Mouse (Mus musculus) embryonic facial prominence, embryonic 15.5 days (tissue): ENCODE measurements around the gene Dstyk. TPM values are rescaled to one million over a fixed set of nuclear protein-coding genes. Genes with fewer than 3 reads are reported as not detected.
A peak's percentile ranks its signal among the peaks of the same experiment; 100 is the strongest.

ENCODE experiments used
- ATAC-seq: fragments of 200-750 bp; cut with Nextera tagmentation; 2 replicates; pipeline ENCODE4 v1.8.0; 2017; ENCODE audit warnings: low read depth, moderate TSS enrichment; ENCODE audit not compliant: insufficient number of reproducible peaks, low FRiP score, low TSS enrichment
- H3K27ac ChIP-seq: fragments of 300-500 bp; sonication (generic); replicated peaks from 2 replicates; pipeline ENCODE4 v1.5.1; 2015; ENCODE audit warnings: mild to moderate bottlenecking, inconsistent platforms
- H3K27me3 ChIP-seq: fragments of 300-500 bp; sonication (generic); 2 replicates; pipeline ENCODE4 v1.6.1; 2015; ENCODE audit warnings: inconsistent platforms
- H3K36me3 ChIP-seq: fragments of 300-500 bp; sonication (generic); 2 replicates; pipeline ENCODE4 v1.6.1; 2015; ENCODE audit warnings: mild to moderate bottlenecking, inconsistent platforms
- H3K4me1 ChIP-seq: fragments of 300-500 bp; sonication (generic); 2 replicates; pipeline ENCODE4 v1.6.1; 2015; ENCODE audit warnings: inconsistent platforms
- H3K4me2 ChIP-seq: fragments of 300-500 bp; sonication (generic); replicated peaks from 2 replicates; pipeline ENCODE4 v1.6.1; 2015; ENCODE audit warnings: mild to moderate bottlenecking, inconsistent platforms
- H3K4me3 ChIP-seq: fragments of 300-500 bp; sonication (generic); replicated peaks from 2 replicates; pipeline ENCODE4 v1.5.1; 2015; ENCODE audit warnings: mild to moderate bottlenecking, inconsistent platforms
- H3K9ac ChIP-seq: fragments of 300-500 bp; sonication (generic); 2 replicates; pipeline ENCODE4 v1.6.1; 2015; ENCODE audit warnings: inconsistent platforms
- H3K9me3 ChIP-seq: fragments of 300-500 bp; sonication (generic); replicated peaks from 2 replicates; pipeline ENCODE4 v1.6.1; 2016; ENCODE audit warnings: inconsistent platforms
- WGBS: fragments of 180-500 bp; shearing (Covaris S2); methylation state at CpG from one replicate; pipeline ENCODE4 v1.1.7; 2015; 5-methylcytosine and 5-hydroxymethylcytosine counted together
- polyA plus RNA-seq: library from polyadenylated mRNA; unstranded; fragments of >200 nt; fragmentation: Nextera tagmentation; extraction: Ambion mirVana; gene quantifications from 2 replicates; pipeline ENCODE4 v1.2.1, GENCODE M21; 2015

Dstyk gene
- 15.6 and 18.0 TPM in 2 replicates for polyA plus RNA-seq

DNA sequence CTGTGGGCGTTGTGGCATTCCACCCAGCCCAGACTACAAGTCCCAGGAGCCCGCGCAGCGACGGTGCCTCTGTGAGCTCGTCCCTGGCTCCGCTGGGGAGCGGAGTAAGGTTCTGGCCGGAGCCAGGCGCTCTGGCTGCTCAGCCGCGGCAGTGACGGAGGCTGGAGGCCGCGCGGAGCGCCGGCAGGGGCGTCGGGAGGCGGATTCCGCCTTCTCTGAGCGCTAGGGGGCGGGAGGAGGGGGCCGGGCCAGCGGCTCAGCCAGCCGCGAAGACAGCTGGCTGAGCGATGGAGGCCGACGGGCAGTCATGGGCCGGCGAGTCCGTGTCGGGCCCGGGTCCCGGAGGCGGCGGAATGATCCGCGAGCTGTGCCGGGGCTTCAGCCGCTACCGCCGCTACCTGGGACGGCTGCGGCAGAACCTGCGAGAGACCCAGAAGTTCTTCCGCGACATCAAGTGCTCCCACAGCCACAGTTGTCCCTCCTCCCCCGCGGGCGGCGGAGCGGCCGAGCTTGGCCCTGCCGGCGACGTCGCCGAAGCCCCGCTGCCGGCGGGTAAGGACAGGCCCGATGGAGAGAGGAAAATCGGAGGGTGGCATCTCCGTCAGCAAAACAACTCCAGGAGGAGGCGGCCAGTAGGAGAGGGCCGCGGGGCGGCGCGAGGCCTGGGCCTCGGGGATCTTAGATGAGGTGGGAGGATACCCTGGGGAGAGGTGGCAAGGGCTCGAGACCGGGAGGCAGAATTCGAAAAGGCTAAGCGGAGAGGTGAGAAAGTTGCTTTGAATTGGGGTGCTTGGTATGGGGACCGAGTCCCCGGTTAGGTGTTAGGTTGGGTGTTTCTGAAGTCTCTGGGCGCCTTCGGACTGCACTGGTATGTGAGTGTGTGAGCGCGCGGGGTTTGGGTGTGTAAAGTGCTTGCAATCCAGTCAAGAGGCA is at the start of gene Dstyk:
Dstyk (plus strand) TSS at position 237 of the 933 bp plus-strand sequence.
- ATAC-seq = peak; percentile 97
- peak within 1 kb of the TSS; percentile 59 for H3K4me2 ChIP-seq
- WGBS = under 1% methylated on average over 80 of the region's 85 CpGs

DNA sequence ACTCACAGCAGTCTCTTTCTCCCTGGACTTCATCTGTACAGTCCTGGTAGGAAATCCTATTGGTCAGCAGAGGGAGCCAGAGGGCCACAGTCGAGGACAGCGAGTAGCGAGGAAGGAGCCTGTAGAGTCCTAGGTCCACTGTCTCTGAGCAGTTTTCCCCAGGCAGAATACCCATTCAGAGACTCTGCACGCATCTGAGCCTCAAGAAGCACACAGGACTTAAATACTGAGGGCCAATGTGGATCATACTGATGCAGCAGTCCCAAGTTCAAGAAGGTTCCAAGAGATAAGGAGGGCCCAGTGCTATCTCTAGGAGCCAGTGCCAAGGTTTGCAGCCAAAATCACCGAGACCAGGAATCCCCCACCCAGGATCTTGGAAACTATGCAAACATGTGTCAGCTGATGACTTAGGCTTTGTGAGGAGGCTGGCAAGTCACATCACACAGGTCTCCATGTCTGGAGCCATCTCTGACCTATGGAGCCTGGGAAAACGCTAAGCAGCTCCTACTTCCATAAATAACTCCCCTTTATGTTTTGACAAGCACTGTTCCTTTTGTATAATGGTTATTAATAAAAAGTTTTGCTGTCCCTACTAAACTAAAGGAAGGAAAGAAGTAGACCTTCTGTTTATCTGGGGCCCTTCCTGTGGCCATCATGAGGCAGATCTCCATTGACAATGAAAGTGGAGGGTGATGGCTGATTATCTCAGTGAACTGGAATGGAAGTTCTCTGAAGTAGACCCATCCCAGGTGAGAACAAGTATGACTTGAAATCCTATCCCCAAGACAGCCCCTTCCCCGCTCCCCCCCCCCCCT is 49.5 kb upstream of the Dstyk start:
- Histone ChIP-seq H3K27ac (no peak overlapping the region), H3K36me3 (peaks cover 5% of the 10 kb centered on the region; the same call in 1 of the 2 replicates), H3K9ac (no peak overlapping the region), H3K27me3 (no peaks in the 10 kb centered on the region), H3K4me1 (peaks cover 27% of the 10 kb centered on the region), H3K9me3 (no peaks in the 10 kb centered on the region), H3K4me2 (no peak overlapping the region), H3K4me3 (no peak overlapping the region)
- peak; percentile 71 for ATAC-seq
- WGBS = 31% methylated on average over 7 of the region's 7 CpGs

More for the DNA sequence above, at the start of gene Dstyk:
- H3K27ac ChIP-seq = peak within 1 kb of the TSS; percentile 93
- peak within 1 kb of the TSS; percentile 70 for H3K4me3 ChIP-seq
- no peaks in the 10 kb centered on the region for H3K9me3 ChIP-seq
- H3K9ac ChIP-seq = peak within 1 kb of the TSS; percentile 80
- peaks cover 16% of the 10 kb centered on the region for H3K4me1 ChIP-seq
- no peaks in the 10 kb centered on the region for H3K36me3 ChIP-seq
- no peaks in the 10 kb centered on the region for H3K27me3 ChIP-seq

DNA sequence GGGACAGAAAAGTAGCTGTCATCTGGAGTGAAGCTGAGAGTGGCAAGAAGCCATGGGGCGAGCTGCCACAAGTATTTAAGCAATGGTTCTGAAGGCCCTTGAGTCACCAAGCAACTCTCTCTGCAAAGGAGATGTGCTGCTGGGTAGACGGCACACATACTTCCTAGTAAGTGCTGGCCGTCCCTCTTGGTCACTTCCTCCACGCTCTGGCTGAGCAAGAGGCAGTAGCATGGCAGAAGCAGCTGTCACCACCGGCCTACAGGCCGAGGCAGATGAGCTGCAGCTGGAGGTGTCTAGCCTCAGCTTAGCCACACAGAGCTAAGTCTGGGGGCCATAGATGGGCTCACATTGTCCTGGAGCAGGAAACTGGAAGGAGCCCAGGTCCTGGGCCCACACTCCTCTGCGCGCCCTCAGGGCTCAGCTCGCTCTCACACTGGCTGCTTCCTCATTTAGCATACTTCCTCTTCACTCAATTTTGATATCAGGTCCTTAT is 46.6 kb upstream of the Dstyk start:
- ATAC-seq = no peak

DNA sequence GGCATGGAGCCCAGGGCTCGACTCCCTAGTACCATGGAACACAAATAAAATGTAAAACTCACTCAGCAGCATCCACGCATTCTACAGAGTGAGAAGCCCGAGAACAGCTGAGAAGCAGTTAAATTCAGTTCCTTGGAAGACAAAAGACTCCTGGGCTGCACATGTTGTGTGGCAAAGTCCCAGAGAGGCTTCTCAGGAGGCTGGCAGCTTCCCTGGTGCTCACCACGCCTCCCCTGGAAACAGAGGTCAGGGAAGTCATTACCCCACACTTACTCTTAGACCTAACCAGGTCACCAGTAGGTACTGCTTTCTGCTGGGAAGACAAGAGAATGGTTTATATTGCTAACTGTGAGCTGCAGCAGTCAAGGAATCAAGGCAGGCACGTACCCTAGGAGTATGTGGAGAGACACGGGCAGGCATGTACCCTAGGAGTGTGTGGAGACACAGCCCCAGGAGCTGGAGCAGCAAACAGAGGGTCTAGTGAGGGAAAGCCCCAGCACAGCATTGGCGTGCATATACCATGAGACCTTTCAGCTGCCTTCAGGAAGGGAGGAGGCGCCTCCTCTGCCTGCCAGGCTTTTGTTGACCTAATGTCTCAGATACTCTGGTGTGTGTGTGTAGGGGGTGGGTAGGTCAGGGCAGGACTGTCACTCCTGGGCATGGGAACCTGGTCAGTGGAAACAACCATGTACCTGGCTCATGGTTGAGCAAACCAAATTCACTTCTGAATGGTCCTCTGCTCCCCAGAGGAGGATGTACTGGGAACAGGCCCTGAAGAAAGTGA is 45.9 kb upstream of the Dstyk start:
- Histone ChIP-seq H3K4me2 (no peak overlapping the region), H3K36me3 (no peaks in the 10 kb centered on the region), H3K4me3 (no peak overlapping the region), H3K27ac (peak overlapping the region; percentile 86), H3K4me1 (peaks cover 62% of the 10 kb centered on the region), H3K9me3 (no peaks in the 10 kb centered on the region), H3K9ac (no peak overlapping the region), H3K27me3 (no peaks in the 10 kb centered on the region)
- ATAC-seq = no peak
- WGBS = 45% methylated on average over 8 of the region's 8 CpGs

More for the DNA sequence above, 46.6 kb upstream of the Dstyk start:
- Histone ChIP-seq H3K4me1 (peaks cover 55% of the 10 kb centered on the region), H3K27ac (peak overlapping the region; percentile 86), H3K9me3 (no peaks in the 10 kb centered on the region), H3K27me3 (no peaks in the 10 kb centered on the region), H3K4me3 (no peak overlapping the region), H3K36me3 (no peaks in the 10 kb centered on the region), H3K4me2 (no peak overlapping the region), H3K9ac (no peak overlapping the region)
- 56% methylated on average over 9 of the region's 9 CpGs for WGBS

DNA sequence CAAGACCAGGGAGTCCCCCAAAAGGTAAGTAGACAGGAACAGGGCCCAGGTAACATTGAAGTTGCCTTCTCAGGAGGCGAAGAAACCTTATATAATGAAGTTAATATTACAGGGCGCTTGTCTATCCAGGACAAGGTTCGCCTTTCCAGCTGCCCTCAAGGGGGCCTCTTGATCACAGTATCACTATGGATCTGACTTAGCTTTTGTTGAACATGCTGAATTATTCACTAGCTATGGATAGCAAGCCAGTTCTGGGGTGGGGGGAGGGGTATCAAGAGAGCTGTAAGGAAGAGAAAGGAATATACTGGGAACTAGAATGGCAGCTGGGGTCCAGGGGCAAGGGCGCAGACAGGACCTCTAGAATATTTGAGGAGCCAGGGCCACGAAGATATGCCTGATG is 45.0 kb upstream of the Dstyk start:
- Histone ChIP-seq H3K4me1 (peaks cover 70% of the 10 kb centered on the region), H3K9ac (no peak overlapping the region)
- WGBS = 73% methylated on average over 5 of the region's 5 CpGs

DNA sequence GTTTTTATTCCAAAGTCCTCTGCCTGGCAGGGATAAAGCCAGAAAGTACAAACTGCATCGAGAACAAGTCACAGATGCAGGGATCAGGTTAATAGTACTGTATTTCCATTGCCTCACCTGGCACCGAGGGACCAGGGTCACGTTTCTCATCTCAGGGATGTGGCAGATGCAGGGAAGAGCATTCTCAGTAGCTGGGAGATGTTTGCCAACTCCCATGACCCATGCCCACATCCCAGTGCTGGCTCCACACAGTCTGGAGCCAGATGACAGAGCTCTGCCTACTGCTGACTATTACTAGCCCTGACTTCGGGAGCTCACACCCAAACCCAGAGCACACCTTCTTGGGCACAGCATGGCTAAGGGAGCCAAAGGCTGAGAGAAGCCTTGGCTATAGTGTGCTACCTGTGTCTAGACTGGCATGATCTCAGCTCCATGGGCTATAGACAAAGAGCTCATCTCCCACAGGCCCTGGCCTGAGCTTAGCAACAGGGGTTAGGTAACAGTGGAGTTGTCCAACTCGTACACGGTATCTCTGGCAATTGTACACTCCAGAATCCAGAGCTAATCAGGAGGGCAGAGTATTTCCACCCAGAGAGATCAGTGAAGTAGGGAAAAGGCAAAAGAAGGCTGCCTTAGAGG is 44.3 kb upstream of the Dstyk start:
- Histone ChIP-seq H3K27me3 (no peaks in the 10 kb centered on the region), H3K27ac (peak overlapping the region; percentile 66; the same call in 1 of the 2 replicates), H3K4me2 (no peak overlapping the region), H3K9ac (no peak overlapping the region), H3K9me3 (no peaks in the 10 kb centered on the region), H3K4me3 (no peak overlapping the region), H3K36me3 (0 out of 2 replicates have a peak, but pooled peaks cover 2% of the 10 kb centered on the region), H3K4me1 (peaks cover 77% of the 10 kb centered on the region)
- no peak for ATAC-seq
- WGBS = 70% methylated on average over 6 of the region's 6 CpGs

More for the DNA sequence above, 45.0 kb upstream of the Dstyk start:
- Histone ChIP-seq H3K27me3 (no peaks in the 10 kb centered on the region), H3K4me3 (no peak overlapping the region), H3K9me3 (no peaks in the 10 kb centered on the region), H3K36me3 (no peaks in the 10 kb centered on the region), H3K27ac (0 out of 2 replicates have a peak overlapping the region, but pooled peaks have one; percentile 86), H3K4me2 (no peak overlapping the region)
- ATAC-seq = no peak

DNA sequence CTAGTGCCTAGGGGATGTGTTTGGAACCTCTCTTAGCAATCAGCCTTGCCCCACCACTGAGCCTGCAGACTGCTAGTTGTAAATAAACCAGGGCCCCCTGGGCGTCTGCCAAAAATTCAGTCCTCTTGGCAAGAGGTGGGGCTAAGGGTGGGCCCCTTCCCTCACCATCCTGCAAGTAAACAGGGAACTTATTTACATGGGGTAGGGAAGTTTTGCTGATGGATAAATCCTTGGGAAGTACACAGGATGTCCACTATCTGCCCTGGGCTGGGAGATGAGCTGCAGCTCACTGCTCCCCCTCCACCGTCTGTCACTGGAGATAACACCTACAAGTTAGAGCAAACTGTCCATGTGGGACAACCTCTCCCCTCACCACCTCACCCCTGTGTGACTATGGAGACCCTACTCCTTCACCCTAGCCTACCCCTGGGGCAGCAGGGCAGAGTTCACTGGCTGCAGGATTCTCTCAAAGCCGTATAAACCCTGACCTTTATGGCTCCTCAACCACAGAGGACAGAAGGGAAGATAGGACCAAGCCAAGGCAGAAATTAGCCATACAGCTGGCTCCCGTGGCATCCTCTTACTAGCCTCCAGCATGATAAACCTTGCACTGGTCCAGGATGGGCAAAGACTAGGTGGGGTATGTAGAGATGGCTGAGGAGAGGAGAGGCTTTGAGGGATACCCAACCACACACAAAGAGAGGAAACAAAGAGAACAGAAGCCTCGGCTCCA is 43.0 kb upstream of the Dstyk start:
- H3K27ac ChIP-seq = peak overlapping the region; percentile 66

DNA sequence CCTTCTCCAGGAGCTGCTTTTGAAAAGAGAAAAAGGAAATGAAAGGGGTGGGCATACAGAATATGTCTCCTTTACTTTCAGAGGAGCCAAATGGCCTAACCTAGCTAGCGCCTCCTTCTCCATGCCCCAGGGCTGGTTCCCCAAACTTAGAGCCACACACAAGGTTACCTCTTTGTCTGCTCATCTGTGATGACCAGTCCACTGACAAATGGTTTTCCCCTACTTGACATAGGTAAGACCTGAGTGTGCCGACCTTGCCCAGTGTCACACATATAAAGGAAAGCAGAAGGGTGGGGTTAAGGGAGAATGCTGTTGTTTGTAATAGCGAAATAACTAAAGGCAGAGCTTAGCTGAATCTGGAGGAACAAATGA is 42.5 kb upstream of the Dstyk start:
- ATAC-seq = no peak
- Histone ChIP-seq H3K9me3 (no peaks in the 10 kb centered on the region), H3K27me3 (no peaks in the 10 kb centered on the region), H3K36me3 (peaks cover 16% of the 10 kb centered on the region), H3K4me3 (no peak overlapping the region), H3K4me2 (no peak overlapping the region), H3K27ac (peak overlapping the region; percentile 66), H3K4me1 (peaks cover 77% of the 10 kb centered on the region), H3K9ac (no peak overlapping the region)
- 55% methylated on average over 3 of the region's 3 CpGs for WGBS

More for the DNA sequence above, 43.0 kb upstream of the Dstyk start:
- Histone ChIP-seq H3K9ac (no peak overlapping the region), H3K27me3 (no peaks in the 10 kb centered on the region), H3K4me1 (peaks cover 77% of the 10 kb centered on the region), H3K36me3 (peaks cover 10% of the 10 kb centered on the region), H3K4me3 (no peak overlapping the region), H3K4me2 (no peak overlapping the region), H3K9me3 (no peaks in the 10 kb centered on the region)
- ATAC-seq = peak; percentile 47
- WGBS = 25% methylated on average over 5 of the region's 5 CpGs

DNA sequence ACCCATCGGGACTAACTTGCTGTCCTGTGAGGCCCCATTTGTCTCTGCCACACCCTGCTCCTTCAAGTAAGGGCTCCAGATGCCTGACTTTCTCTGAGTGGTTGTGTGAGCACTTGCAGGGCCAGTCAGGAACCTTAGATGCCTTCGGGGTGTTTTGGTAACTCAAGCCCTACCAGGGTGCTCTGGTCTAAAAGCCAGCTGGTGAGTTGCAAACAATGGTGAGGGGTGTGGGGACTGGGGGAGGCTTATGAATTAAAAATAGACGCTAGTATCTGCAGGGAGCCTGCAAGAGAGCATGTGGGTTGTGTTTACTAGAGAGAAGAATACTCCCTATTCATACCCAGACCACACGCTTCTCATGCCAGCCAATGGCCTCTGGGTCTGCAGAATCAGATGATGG is 42.1 kb upstream of the Dstyk start:
- peak overlapping the region; percentile 66 for H3K27ac ChIP-seq
- H3K27me3 ChIP-seq = no peaks in the 10 kb centered on the region
- peaks cover 77% of the 10 kb centered on the region for H3K4me1 ChIP-seq
- H3K4me3 ChIP-seq = no peak overlapping the region
- no peak overlapping the region for H3K9ac ChIP-seq
- H3K4me2 ChIP-seq = no peak overlapping the region
- no peaks in the 10 kb centered on the region for H3K9me3 ChIP-seq
- peak; percentile 39; the same call in 1 of the 2 replicates for ATAC-seq
- WGBS = 9% methylated on average over 4 of the region's 4 CpGs
- peaks cover 17% of the 10 kb centered on the region for H3K36me3 ChIP-seq
